In the genomic region with DNA sequence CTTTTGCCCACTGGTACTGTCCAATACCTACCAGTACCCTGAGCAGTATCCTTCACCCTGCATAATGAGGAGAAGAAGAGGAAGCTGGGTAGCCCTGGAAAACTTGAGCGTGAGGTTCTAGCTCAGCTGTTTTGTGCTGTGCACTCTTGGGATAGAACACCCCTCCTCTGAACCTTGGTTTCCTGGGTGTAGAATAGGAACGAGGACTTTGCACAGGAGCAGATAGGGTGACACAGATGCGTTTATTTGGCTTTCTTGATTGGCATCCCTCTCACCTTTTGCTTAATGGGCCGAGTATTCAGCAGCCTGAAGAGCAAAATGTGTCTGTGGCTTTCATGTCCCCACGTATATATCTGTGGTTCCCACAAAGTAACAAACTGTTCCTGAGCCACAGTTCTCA, we compare ENCODE assay signal across 21 mouse cellular contexts. TPM values are rescaled to one million over a fixed set of nuclear protein-coding genes. Genes with fewer than 3 reads are reported as not detected.
A peak's percentile ranks its signal among the peaks of the same experiment; 100 is the strongest.
DNase-seq lines count a peak whose midpoint lies in the region; ATAC-seq and TF ChIP-seq lines count a peak whose summit lies in the region.
"Had no signal": no experiment of that assay in that cellular context is flagged by ENCODE, and none has a peak within 500 bp of the region (broad histone marks: within the 10 kb centered on the region; RNA-seq: fewer than 3 reads in every experiment).

No protein-coding gene starts in this region.

- peaks cover 20% of the 10 kb centered on the region for H3K4me1 ChIP-seq in heart, embryonic 15.5 days (replicated peaks)
- H3K4me1 ChIP-seq in spleen, adult 2 months (ENCODE audit: control insufficient read depth, insufficient read depth, insufficient read length): peaks cover 21% of the 10 kb centered on the region; the same call in 1 of the 2 replicates
- peaks cover 4% of the 10 kb centered on the region; the same call in 1 of the 2 replicates for H3K4me1 ChIP-seq in intestine, embryonic 16.5 days (ENCODE audit: control insufficient read depth, insufficient read depth, low read length)
- H3K4me1 ChIP-seq: limb, embryonic 12.5 days; midbrain, embryonic 12.5 days had no signal

- TF ChIP-seq CTCF in left cerebral cortex, adult 2 months (IDR thresholded peaks at IDR 0.05): no peak
- no peak for TF ChIP-seq CTCF in spleen, adult 2 months (IDR thresholded peaks at IDR 0.05; ENCODE audit: extremely low read depth, insufficient read depth, insufficient read length, insufficient replicate concordance)

- TF ChIP-seq POLR2A in spleen, adult 2 months (IDR thresholded peaks at IDR 0.05; ENCODE audit: low read depth, low read length): no peak

- DNase-seq in heart, adult 11 months: no peak
- no peak for DNase-seq in left cerebral cortex, adult 2 months (ENCODE audit: extremely low spot score in 1 of 2, low spot score in 2 of 2)
- no peak for DNase-seq in left cerebral cortex, adult 8-10 months (ENCODE audit: low spot score in 2 of 2)
- DNase-seq in spleen, adult 2 months (ENCODE audit: low read depth in 1 of 2, low spot score in 2 of 2): no peak
- DNase-seq in spleen, adult 12 weeks (ENCODE audit: low spot score): no peak
- DNase-seq: embryo, embryonic 11 days; right cerebral cortex, adult 18-20 months; right cerebral cortex, postnatal 4 days; thymus, postnatal 14 days had no signal

- H3K9me3 ChIP-seq in heart, embryonic 15.5 days (replicated peaks): no peaks in the 10 kb centered on the region
- H3K9me3 ChIP-seq in intestine, embryonic 16.5 days (ENCODE audit: control insufficient read depth, low read length): no peaks in the 10 kb centered on the region
- H3K9me3 ChIP-seq: G1E; limb, embryonic 12.5 days; liver, embryonic 15.5 days; midbrain, embryonic 12.5 days; neural tube, embryonic 15.5 days had no signal

- peaks cover 28% of the 10 kb centered on the region; the same call in 1 of the 2 replicates for H3K36me3 ChIP-seq in heart, embryonic 15.5 days
- H3K36me3 ChIP-seq in spleen, adult 2 months (ENCODE audit: control insufficient read depth, insufficient read depth, low read length): peaks cover 1% of the 10 kb centered on the region; the same call in 1 of the 2 replicates
- H3K36me3 ChIP-seq in intestine, embryonic 16.5 days (ENCODE audit: control insufficient read depth, insufficient read depth, low read length): peaks cover 16% of the 10 kb centered on the region

- no peak for ATAC-seq in heart, embryonic 15.5 days (replicated peaks; ENCODE audit: insufficient number of reproducible peaks, insufficient read depth, low FRiP score, low read depth)
- no peak for ATAC-seq in intestine, embryonic 16.5 days
- ATAC-seq: forebrain, embryonic 14.5 days; inflammation-experienced regulatory T-cells, adult 6 months had no signal

- peak overlapping the region; percentile 47 for H3K27ac ChIP-seq in heart, embryonic 15.5 days
- peak overlapping the region; percentile 91 for H3K27ac ChIP-seq in left cerebral cortex, adult 2 months
- peak overlapping the region; percentile 86 for H3K27ac ChIP-seq in spleen, adult 2 months (ENCODE audit: insufficient read depth, low read length)
- H3K27ac ChIP-seq in intestine, embryonic 16.5 days (ENCODE audit: low read length): no peak overlapping the region
- H3K27ac ChIP-seq: hindbrain, embryonic 14.5 days; limb, embryonic 12.5 days; liver, embryonic 15.5 days; midbrain, embryonic 12.5 days had no signal

- H3K9ac ChIP-seq in heart, embryonic 15.5 days: no peak overlapping the region
- H3K9ac ChIP-seq in intestine, embryonic 16.5 days (ENCODE audit: low read depth, low read length): no peak overlapping the region
- H3K9ac ChIP-seq: hindbrain, embryonic 14.5 days; limb, embryonic 12.5 days; liver, embryonic 15.5 days; midbrain, embryonic 12.5 days; neural tube, embryonic 15.5 days had no signal

- H3K4me3 ChIP-seq in heart, embryonic 15.5 days: no peak overlapping the region
- no peak overlapping the region for H3K4me3 ChIP-seq in left cerebral cortex, adult 2 months
- H3K4me3 ChIP-seq in spleen, adult 2 months (ENCODE audit: extremely low read depth, insufficient read depth, insufficient read length): no peak overlapping the region
- no peak overlapping the region for H3K4me3 ChIP-seq in intestine, embryonic 16.5 days (ENCODE audit: low read length)
- H3K4me3 ChIP-seq: limb, embryonic 12.5 days; liver, embryonic 15.5 days; midbrain, embryonic 12.5 days; neural tube, embryonic 15.5 days had no signal

- intact Hi-C loops in left cerebral cortex, adult 2 months (cut with DNase I): no loop called here

- H3K27me3 ChIP-seq in heart, embryonic 15.5 days: no peaks in the 10 kb centered on the region
- H3K27me3 ChIP-seq in spleen, adult 2 months (ENCODE audit: control insufficient read depth, insufficient read depth, low read length): no peaks in the 10 kb centered on the region
- H3K27me3 ChIP-seq in intestine, embryonic 16.5 days (replicated peaks; ENCODE audit: control insufficient read depth, insufficient read depth, low read length): no peaks in the 10 kb centered on the region
- H3K27me3 ChIP-seq: CH12.LX; limb, embryonic 12.5 days; liver, embryonic 15.5 days; midbrain, embryonic 12.5 days; neural tube, embryonic 15.5 days; Patski had no signal

- 83% methylated on average over 5 of the region's 5 CpGs for WGBS in heart, embryonic 15.5 days
- WGBS in spleen, adult 2 months: 90% methylated on average over 5 of the region's 5 CpGs
- WGBS in intestine, embryonic 16.5 days: 86% methylated on average over 5 of the region's 5 CpGs

- H3K4me2 ChIP-seq in heart, embryonic 15.5 days: no peak overlapping the region
- H3K4me2 ChIP-seq in intestine, embryonic 16.5 days (ENCODE audit: low read depth, low read length): no peak overlapping the region
- H3K4me2 ChIP-seq: hindbrain, embryonic 14.5 days; limb, embryonic 12.5 days; liver, embryonic 15.5 days; midbrain, embryonic 12.5 days; neural tube, embryonic 15.5 days had no signal

RNA-seq across cellular contexts. Expression of a gene that starts 41.1 kb away (rescaled TPM):
- 197 and 200 TPM in 2 replicates for polyA plus RNA-seq in heart, embryonic 15.5 days (2015; fragmentation: Nextera tagmentation; extraction: Ambion mirVana)
- total RNA-seq in left cerebral cortex, adult 2 months (2021): 10 to 100 TPM; 39.2 to 44.6 TPM
- 10 to 100 TPM; 34.5 to 46.9 (median 43.4) TPM for total RNA-seq in left cerebral cortex, adult 8-10 months (2022)
- 150 and 192 TPM in 2 replicates for polyA plus RNA-seq in spleen, adult 2 months (2012; rRNA removed)
- 311 and 334 TPM in 2 replicates for polyA plus RNA-seq in intestine, embryonic 16.5 days (2015; fragmentation: Nextera tagmentation; extraction: Ambion mirVana)

RNA-seq across cellular contexts. Expression of a gene that starts 60.0 kb away (rescaled TPM):
- 30.8 and 38.1 TPM in 2 replicates for polyA plus RNA-seq in heart, embryonic 15.5 days (2015; fragmentation: Nextera tagmentation; extraction: Ambion mirVana)
- total RNA-seq in left cerebral cortex, adult 2 months (2021): 10 to 100 TPM; 58.0 to 65.6 TPM
- total RNA-seq in left cerebral cortex, adult 8-10 months (2022): 10 to 100 TPM; 21.6 to 50.5 (median 28.7) TPM
- polyA plus RNA-seq in spleen, adult 2 months (2012; rRNA removed): 44.3 and 55.8 TPM in 2 replicates
- polyA plus RNA-seq in intestine, embryonic 16.5 days (2015; fragmentation: Nextera tagmentation; extraction: Ambion mirVana): 12.2 and 14.4 TPM in 2 replicates
